Mouse (Mus musculus) olfactory bulb, adult 2 months (tissue): ENCODE data around the gene Gigyf2.

Source experiments
- CTCF ChIP-seq: fragments of 200-500 bp; IDR thresholded peaks from 2 replicates; pipeline ENCODE4 v1.5.1; 2012; ENCODE audit warnings: low read depth, mild to moderate bottlenecking, low read length, moderate library complexity; ENCODE audit not compliant: insufficient read depth
- POLR2A ChIP-seq: fragments of 200-500 bp; IDR thresholded peaks from 2 replicates; pipeline ENCODE4 v1.6.1; 2012; ENCODE audit warnings: mild to moderate bottlenecking, low read depth, low read length, moderate library complexity; ENCODE audit not compliant: insufficient read depth

DNA sequence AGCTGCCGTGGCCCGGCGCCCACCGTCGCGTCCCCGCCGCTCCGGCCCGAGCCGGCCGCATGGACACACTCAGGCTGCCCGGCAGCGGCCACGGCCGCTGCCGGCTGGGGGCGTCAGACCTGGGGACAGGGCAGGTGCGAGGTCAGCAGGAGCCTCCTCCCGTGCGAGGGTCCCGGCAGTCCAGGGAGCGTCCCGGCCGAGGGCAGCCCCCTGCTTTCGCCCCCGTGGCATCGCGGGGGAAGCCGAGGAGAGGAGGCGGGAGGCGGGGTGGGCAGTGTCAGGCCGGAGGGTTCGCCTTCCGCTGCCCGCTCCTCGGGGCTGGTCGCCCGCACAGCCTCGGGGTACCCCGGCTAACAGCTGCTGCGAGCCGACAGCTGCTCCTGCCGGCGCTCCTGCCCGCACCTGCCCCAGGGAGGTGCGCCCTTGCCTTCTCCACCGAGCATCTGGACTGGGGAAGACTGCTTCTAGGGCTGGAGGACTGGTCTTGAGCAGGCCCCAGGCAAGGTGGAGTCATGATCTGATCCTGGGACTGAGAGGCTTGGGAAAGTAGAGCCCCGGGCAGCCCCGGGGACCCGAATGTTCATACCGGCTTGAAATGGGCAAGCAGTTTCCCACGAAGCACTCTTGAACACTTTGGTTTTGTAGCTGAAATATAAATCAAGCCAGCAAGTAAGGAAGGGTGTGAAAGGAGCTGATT, 515 bp downstream of the Gigyf2 start:
- TF ChIP-seq CTCF (no peak), POLR2A (no peak)
